Mouse (Mus musculus) brain, embryonic 14.5 days (tissue): ENCODE data around the gene Nectin2.

Experiments used
- CTCF ChIP-seq: fragments of 200-500 bp; IDR thresholded peaks from 2 replicates; pipeline ENCODE4 v1.5.1; 2012; ENCODE audit warnings: inconsistent platforms, mild to moderate bottlenecking, moderate library complexity, borderline replicate concordance; ENCODE audit not compliant: insufficient read depth, insufficient read length; ENCODE audit errors: extremely low read depth
- POLR2A ChIP-seq: fragments of 200-500 bp; IDR thresholded peaks from 2 replicates; pipeline ENCODE4 v1.6.1; 2012; ENCODE audit warnings: mild to moderate bottlenecking, inconsistent platforms, borderline replicate concordance; ENCODE audit not compliant: poor library complexity, insufficient read depth, insufficient read length, severe bottlenecking; ENCODE audit errors: extremely low read depth

- TF ChIP-seq POLR2A = no peak
- no peak for TF ChIP-seq CTCF
These were observed 3.3 kb upstream of the Nectin2 start for GRCm38 (mm10) chr7:19753587-19753986.
